In the genomic region with DNA sequence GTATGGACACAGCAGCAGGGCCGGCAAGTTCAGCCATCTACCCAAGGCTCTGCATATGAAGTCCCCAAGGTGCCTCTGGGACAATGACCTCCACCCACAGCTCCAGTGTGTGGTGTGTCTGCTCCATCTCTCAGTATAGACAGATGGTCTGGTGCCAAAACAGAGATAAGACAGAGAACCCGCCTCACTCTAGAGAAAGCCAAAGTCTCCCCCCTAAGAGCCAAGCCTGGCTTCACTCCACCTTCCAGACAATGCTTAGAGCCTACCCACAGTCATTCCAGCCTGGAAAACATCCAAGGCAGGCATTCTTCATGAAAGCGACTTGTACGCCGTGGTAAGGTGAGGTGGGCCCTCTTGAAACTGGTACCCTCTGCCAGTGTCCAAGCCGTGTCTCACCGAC, we compare ENCODE assay signal across 16 mouse cellular contexts.
DNase-seq lines count a peak whose midpoint lies in the region; ATAC-seq and TF ChIP-seq lines count a peak whose summit lies in the region.
"Had no signal": no experiment of that assay in that cellular context is flagged by ENCODE, and none has a peak within 500 bp of the region (broad histone marks: within the 10 kb centered on the region; RNA-seq: fewer than 3 reads in every experiment).

No protein-coding gene starts in this region.

- TF ChIP-seq POLR2A in lung, adult 2 months (IDR thresholded peaks at IDR 0.05; ENCODE audit: borderline replicate concordance, extremely low read depth, low read depth, low read length) = no peak

- 0 out of 2 replicates have a peak, but pooled peaks have one; percentile 16 for ATAC-seq in lung, embryonic 16.5 days (ENCODE audit: low read depth)
- ATAC-seq: forebrain, embryonic 16.5 days; liver, embryonic 12.5 days had no signal

- no peak overlapping the region for H3K4me2 ChIP-seq in lung, embryonic 16.5 days (ENCODE audit: low read depth, low read length)
- H3K4me2 ChIP-seq: hindbrain, embryonic 12.5 days; liver, embryonic 12.5 days had no signal

- intact Hi-C loops in gastrocnemius, adult 2 months (cut with DNase I) = no loop called here
- intact Hi-C loops in gastrocnemius, postnatal 14 days (cut with DNase I; ENCODE audit: low total_unique reads) = no loop called here

- H3K27me3 ChIP-seq in lung, embryonic 16.5 days (ENCODE audit: control insufficient read depth, insufficient read depth, low read depth, low read length) = no peaks in the 10 kb centered on the region
- H3K27me3 ChIP-seq: hindbrain, embryonic 12.5 days; liver, embryonic 12.5 days; megakaryocyte, embryonic 14.5 days had no signal

- no peak for TF ChIP-seq CTCF in gastrocnemius, adult 2 months (IDR thresholded peaks at IDR 0.05)
- no peak for TF ChIP-seq CTCF in lung, adult 2 months (IDR thresholded peaks at IDR 0.05; ENCODE audit: insufficient read depth, low read length)

- 56% methylated on average over 7 of the region's 7 CpGs for WGBS in lung, embryonic 16.5 days
- WGBS in lung, adult 2 months = 48% methylated on average over 7 of the region's 7 CpGs

- H3K9ac ChIP-seq in lung, embryonic 16.5 days (ENCODE audit: low read length) = no peak overlapping the region
- H3K9ac ChIP-seq: hindbrain, embryonic 12.5 days; liver, embryonic 12.5 days had no signal

- no peak for DNase-seq in gastrocnemius, adult 2 months
- DNase-seq in gastrocnemius, adult 18-20 months (ENCODE audit: low spot score) = no peak
- DNase-seq in lung, adult 2 months = no peak
- DNase-seq in heart, adult 9 months (ENCODE audit: low spot score in 2 of 2) = peak; percentile 62 to 78
- DNase-seq in heart, postnatal 4 days = peak; percentile 76
- no peak for DNase-seq in adrenal gland, postnatal 14 days
- no peak for DNase-seq in gastrocnemius, postnatal 14 days
- DNase-seq: B cell, adult 2 months; cerebellum, adult 9-10 months; kidney, postnatal 10 days had no signal

- no peak overlapping the region for H3K4me3 ChIP-seq in gastrocnemius, adult 2 months
- H3K4me3 ChIP-seq in lung, embryonic 16.5 days (ENCODE audit: low read length) = no peak overlapping the region
- H3K4me3 ChIP-seq in lung, adult 2 months (replicated peaks; ENCODE audit: extremely low read depth, low read depth, low read length) = no peak overlapping the region
- H3K4me3 ChIP-seq: hindbrain, embryonic 12.5 days; liver, embryonic 12.5 days; megakaryocyte, embryonic 14.5 days had no signal

- no peaks in the 10 kb centered on the region for H3K9me3 ChIP-seq in lung, embryonic 16.5 days (ENCODE audit: control insufficient read depth, low read length)
- H3K9me3 ChIP-seq: hindbrain, embryonic 12.5 days had no signal

- H3K27ac ChIP-seq in gastrocnemius, adult 2 months = peak overlapping the region; percentile 44; the same call in 1 of the 2 replicates
- H3K27ac ChIP-seq in lung, embryonic 16.5 days (ENCODE audit: low read length) = peak overlapping the region; percentile 45; the same call in 1 of the 2 replicates
- H3K27ac ChIP-seq: hindbrain, embryonic 12.5 days; liver, embryonic 12.5 days had no signal

- H3K4me1 ChIP-seq in lung, embryonic 16.5 days (replicated peaks; ENCODE audit: control insufficient read depth, insufficient read depth, low read length) = peaks cover 6% of the 10 kb centered on the region
- H3K4me1 ChIP-seq in lung, adult 2 months (ENCODE audit: control insufficient read depth, insufficient read depth, low read length) = no peaks in the 10 kb centered on the region
- H3K4me1 ChIP-seq: hindbrain, embryonic 12.5 days; liver, embryonic 12.5 days; megakaryocyte, embryonic 14.5 days had no signal

- no peaks in the 10 kb centered on the region for H3K36me3 ChIP-seq in lung, embryonic 16.5 days (ENCODE audit: control insufficient read depth, insufficient read depth, low read length)
- H3K36me3 ChIP-seq: G1E; hindbrain, embryonic 12.5 days; liver, embryonic 12.5 days had no signal

Comparison
In these comparisons a context has a peak if more than half of its experiments do, and no peak if none do; other contexts are left out.
1. DNase-seq: peak in heart, adult 9 months (2 of 2) and heart, postnatal 4 days (single experiment); none in gastrocnemius, adult 2 months (single experiment), gastrocnemius, adult 18-20 months (single experiment), lung, adult 2 months (single experiment), adrenal gland, postnatal 14 days (single experiment) and gastrocnemius, postnatal 14 days (single experiment).